Mouse (Mus musculus) skeletal muscle tissue, adult 2 months (tissue): ENCODE results near the gene Syde2.
A peak's percentile ranks its signal among the peaks of the same experiment; 100 is the strongest.
"Not testable (repeated sequence)": the region's sequence is repeated elsewhere in the genome, so short reads cannot be mapped to it uniquely, and the experiment has no call there.

Experiments used
- DNase-seq: peaks from one replicate; pipeline ENCODE4 v3.0.0-alpha.2; 2012; ENCODE audit warnings: low read depth, low spot score

Syde2 gene

DNA sequence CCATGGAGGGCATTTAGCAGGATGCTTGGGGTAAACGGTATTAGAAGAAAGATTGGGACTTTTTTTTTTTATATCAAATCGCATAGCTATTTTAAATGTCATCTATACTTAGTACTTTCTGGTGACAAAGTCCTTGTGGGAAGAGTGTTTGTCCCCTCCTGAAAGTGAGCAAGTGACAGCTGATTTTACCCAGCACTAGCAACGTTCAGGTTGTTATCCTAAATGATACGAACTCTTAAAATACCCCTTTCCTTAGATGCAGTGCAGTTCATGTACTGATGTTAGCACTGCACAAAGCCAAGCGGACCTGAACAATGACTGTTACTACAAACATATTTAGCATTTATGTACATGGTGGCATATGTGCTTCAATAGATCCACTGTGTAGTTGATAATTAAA is 20.9 kb upstream of the Syde2 start:
- no peak for DNase-seq

DNA sequence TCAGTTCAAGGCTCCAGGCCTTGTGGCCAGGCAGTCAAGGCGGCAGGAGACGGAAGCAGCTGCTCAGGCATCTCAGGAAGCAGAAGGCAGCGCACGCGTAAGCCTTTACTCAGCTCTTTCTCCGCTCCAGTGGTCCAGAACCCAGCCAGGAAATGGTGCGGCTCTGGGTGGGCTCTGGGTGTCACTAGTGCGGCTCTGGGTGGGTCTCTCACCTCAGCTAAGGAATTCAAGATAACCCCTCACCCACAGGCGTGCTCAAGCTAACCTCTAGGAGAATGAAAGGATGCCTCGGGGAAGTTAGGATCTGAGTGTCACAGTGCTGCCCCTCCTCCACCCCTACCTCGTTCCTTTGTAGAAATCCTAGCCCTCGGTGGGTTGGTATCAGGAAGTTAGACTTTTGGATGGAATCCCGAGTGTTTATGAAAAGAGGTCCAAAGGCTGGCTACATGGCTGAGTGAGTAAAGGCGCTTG is 18.6 kb upstream of the Syde2 start:
- DNase-seq: no peak

DNA sequence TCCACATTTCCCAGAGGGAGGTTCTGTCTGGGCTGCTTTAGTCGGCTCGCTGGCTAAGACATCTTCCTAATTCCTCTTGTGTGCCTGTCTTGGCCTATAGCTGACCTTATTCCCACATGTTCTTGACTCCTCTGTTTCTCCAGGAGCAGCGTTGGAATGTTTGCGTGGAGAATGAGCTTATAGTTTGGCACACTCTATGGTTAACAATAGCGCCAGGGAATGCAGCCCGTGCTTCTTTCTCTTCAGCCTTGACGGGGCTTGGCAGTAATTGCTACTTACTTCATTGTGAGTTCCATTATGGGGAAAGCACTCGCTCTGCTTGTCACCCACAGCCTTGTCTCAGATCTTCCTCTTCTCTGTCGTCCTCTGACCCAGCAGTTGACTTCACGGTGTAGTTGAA is 16.2 kb upstream of the Syde2 start:
- no peak for DNase-seq

DNA sequence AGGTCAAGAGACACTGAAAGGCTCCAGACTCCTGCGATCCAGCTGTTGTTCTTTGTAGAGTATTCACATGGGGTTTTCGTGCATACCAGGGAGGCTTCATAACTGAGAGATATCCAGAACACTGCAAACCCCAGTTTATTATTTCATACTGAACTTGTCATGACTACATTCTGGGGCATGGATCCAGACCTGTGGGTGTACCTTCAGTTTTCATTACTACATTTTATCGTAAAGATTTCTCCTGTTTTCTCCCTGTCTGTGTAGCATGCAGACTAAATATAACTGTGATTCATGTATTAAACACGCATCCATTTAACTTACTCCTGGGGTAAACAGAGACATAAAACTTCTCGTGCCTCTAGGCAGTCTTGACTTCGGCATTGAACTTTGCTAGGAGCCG is 12.7 kb upstream of the Syde2 start:
- DNase-seq: no peak

DNA sequence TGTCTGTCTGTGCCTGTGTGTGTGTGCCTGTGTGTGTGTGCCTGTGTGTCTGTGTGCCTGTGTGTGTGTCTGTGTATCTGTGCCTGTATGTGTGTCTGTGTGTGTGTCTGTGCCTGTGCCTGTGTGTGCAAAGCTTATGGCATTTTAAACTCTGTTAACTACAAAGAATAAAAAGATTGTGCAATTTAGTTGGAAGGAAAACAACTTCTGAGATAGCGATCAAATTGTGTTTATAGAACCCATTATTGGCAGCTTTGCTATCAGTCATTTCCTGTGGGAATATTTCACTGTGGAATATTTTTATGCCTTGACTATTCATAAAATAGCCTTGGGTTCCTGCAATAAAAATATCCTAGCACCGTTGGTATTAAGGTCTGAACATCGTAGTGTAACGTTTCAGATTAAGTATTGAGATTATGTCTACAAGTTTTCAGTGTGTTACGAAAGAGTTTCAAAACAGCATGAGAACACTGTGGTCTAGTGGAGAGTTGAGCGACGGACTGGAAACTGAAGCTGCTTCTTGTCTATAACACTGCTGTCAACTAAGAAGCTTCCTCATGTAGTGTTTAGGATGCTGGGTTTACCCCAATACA is 2.2 kb upstream of the Syde2 start:
- DNase-seq: no peak

DNA sequence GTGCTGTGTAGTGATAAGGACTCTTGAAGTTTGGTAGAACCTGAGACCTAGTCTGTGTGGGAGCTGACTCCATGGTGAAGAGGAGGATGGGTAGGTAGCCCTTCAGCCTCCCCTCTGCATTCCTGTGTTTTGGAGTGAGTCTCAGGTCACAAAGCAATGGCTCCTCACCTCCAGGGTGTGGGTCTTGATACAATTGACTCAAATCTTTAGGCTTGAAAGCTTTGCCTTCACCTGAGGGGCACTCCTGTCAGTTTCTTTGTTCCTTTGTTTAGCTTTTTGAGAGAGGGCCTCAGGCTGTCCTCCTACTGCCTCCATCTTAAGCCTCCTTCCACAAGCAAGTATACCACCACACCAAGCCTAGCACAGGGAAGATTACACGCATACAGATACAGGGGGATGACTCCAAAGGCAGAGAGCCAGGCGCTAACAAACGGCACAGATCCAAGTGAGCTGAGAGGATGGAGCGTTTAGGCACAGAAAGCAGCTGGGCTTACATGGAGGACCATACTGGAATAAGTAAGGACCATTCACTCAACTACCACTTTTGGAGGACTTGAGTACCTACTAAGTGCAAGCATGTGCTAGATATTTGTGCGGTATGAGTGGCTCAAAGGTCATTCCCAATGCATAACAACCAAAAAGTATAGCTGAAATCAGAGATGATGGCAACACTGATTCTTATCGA is 1.2 kb upstream of the Syde2 start:
- no peak for DNase-seq

DNA sequence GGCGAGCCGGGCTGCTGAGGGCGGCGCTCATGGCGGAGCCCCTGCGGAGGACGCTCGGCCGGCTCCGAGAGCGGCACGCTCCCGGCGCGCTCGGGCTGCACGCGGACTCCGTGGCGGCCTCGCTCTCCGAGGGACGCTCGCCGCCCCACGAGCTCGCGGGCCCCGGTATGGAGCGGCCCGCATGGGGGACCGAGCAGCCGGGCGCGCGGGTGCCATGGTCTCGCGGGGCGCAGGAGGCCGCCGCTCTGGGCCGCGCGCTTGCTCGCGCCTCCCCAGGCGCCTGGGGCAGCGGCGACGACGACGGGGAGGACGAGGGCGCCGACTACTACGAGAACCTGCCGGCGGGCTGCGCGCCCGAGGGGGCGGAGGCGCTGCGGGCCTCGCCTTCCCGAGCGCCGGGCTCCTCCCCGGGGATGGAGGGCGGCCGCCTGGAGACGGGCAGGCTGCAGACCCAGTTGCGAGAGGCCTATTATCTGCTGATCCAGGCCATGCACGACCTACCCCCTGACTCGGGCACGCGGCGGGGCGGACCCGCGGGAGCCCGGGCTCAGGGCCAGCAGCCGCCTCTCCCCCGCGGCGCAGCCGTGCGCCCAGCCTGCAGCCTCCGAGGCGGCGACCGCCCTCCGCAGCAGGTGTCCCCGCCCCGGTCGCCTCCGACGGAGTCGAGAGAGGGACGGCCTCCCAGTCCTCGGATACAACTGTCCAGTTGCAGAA is 457 bp downstream of the Syde2 start:
- peak; percentile 68 for DNase-seq

DNA sequence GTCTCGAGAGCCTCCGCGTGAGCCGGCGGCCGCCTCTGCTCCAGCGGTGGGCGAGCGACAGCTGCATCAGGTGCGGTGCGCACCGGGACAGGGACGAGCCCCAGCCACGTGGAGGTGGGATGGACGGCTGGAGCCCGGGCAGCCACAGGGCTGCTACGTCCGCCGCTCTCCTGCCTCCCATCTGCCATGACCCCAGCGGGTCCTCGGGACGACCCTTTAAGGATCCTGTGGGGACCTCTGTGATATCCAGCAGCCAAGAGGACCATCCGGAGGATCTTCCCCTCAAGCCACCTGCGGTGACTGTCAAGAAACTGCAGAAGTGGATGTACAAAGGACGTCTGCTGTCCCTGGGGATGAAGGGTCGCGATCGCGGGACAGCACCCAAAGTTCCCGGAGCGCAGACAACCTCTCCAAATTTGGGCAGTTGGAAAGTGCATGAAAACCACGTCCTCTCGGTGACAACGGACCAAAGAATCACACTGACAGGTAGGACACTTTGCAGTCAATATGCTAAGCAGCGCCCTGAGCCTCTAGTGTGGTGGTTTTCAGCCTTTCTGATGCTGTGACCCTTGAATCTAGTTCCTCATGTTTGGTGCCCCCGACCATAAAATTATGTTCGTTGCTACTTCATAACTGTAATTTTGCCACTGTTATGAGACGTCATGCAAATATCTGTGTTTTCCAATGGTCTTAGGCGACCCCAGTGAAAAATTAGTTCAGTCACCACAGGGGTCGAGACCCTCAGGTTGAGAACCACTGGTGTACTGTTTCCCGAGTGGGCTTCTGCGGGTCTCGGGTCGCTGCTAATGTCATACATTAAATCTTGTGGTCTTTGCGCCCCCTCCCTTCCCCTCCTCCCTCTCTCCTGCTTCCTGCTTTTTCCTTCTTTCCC is 1.3 kb downstream of the Syde2 start:
- DNase-seq: no peak

DNA sequence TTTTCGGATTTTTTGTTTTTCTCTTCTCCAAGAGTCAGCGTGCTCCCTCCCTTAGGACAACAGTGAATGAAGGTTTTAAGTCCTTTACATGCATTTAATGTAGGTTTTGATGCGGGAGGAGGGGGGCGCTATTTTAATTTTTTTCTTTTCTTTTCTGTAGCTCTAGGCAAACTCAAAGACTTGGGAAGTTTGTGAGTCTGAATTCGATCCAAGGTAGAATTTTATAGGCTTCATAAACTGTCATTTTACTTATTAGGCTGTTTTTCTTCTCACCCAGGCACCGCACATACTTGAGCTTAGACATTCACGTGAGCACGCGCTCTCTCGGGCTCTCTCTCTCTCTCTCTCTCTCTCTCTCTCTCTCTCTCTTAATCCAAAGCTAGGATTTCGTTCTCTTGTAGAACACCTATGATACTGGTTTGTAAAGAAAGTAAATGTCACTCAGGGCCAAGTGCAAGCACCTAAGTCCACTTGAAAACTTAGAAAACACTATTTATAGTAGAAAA is 2.0 kb downstream of the Syde2 start:
- no peak for DNase-seq

DNA sequence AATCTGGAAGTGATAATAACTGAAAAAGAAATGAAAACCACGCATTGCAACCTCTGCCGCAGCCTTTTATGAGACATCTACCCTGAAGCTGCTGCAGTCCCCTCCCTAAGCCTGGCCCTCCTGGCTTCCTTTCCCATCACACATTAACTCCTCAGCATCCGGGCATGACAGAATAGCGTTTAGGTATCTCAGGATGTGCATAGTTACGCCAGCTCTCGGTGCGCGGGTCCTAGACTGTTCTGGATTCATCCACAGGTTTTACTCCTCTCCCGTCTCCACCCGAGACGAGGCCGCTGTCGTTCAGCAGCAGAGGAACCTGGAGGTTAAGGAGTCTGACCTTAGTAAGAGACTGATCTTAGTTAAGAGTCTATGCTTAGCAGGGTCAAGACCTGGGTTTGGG is 3.5 kb downstream of the Syde2 start:
- no peak for DNase-seq

DNA sequence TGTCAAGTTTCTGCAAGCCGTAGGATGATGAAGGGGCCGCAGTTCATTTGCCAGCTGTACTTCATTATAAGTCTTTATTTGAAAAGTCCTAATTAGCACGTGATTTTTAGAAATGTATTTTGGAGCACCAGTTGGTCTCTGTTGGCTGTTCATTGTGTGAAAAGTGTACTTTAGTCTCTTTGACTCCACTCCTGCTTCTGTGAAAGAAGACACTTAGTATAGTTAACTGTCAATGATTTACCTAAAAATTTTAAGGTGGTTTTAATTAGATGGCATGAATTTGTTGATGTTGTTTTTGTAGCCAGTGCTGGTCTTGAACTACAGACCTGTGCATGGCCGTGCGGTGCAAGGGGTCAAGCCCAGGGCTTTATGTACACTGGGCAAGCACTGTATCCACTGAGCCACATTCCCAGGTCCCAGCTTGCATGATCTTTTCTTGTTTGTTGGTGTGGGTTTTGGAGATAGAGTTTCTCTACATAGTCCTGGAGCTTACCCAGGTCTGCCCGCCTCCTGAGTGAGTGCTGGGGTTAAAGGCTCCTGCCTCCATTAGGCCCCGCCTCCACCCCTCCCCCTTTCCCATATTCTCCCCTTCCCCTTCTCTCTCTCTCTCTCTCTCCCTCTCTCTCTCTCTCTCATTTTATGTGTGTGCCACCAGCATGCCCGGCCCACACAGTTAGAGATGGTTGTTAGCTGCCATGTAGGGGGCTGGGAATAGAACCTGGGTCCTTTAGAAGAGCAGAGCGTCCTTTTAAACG is 4.5 kb downstream of the Syde2 start:
- no peak for DNase-seq

DNA sequence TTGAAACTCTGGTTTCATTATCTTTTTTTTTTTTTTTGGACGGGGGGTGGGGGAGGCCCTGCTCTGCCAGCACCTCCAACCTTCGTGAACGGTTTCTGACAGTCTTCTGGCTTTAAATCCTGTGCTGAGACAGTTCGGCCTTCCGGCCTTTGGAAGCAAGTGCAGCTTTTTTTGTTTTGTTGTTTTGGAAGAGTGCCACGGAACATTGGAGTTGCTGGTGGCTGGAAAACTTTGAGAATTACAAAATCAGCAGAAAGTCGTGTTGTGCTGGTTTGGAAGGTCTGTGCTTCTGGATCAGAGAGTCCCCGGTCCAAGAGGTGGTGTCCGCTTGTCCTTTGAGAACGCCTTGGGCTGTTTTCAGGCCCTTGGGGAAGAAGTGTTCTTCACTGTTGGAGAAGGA is 5.1 kb downstream of the Syde2 start:
- peak; percentile 80 for DNase-seq

DNA sequence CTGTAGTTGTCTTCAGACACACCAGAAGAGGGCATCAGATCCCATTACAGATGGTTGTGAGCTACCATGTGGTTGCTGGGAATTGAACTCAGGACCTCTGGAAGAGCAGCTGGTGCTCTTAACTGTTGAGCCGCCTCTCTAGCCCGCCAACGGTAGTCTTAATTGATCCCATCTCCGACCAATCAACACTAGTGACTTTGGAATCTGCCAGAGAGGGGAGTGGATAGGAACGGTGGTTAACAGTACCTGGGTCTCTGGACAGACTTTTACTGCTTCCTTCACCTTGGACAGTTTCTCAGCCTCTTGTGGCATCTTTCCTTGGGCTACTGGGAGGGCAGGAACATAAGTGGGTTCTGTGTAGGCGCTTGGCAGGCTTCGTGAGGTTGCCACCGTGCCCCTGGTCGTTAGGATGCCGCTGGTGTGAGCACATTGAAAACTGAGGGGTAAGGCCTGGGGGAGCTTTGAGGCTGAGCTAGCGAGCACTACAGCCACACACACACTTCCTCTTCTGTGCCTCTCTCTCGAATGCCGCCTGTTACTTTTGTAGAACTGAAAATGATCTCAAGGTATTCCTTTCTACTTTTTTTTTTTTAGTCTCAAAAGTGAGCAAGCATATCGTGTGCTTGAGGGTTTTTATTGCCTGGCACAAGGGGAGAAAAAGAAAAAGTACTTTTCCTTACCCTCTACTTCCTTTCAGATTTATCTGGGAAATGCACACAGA is 6.0 kb downstream of the Syde2 start:
- DNase-seq: no peak

DNA sequence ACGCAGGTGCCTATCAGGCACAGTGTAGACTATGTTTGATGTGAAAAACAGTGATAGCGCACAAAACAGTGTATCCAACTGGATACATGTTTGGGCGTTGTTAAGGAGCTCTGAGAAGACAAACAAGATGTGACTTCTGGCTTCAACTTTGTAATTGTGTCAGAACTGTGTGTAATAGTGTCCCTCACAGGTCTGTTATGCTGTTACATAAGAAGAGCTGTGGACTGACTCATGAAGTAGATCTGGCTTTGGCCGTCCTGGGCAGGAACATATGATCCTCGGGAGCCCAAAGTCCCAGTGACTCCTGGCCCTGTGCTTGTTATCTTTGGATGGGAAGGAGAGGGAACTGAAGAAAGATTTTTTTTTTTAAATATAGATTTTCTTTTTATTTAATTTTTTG is 7.8 kb downstream of the Syde2 start:
- peak; percentile 76 for DNase-seq

DNA sequence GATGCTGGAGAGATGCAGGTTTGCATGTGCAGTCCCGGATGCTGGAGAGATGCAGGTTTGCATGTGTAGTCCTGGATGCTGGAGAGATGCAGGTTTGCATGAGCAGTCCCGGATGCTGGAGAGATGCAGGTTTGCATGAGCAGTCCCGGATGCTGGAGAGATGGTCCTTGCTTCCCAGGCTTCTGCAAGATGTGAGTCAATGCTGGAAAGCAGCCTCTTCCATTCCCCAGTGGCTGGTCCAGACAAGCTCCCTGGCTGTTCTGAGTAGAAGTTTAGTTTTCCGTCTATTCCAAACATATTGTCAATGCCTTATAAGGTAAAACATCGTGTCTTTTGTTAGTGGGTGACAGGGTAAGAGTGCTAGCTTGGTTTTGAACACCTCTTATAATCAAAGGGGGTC is 8.9 kb downstream of the Syde2 start:
- not testable (repeated sequence) for DNase-seq

DNA sequence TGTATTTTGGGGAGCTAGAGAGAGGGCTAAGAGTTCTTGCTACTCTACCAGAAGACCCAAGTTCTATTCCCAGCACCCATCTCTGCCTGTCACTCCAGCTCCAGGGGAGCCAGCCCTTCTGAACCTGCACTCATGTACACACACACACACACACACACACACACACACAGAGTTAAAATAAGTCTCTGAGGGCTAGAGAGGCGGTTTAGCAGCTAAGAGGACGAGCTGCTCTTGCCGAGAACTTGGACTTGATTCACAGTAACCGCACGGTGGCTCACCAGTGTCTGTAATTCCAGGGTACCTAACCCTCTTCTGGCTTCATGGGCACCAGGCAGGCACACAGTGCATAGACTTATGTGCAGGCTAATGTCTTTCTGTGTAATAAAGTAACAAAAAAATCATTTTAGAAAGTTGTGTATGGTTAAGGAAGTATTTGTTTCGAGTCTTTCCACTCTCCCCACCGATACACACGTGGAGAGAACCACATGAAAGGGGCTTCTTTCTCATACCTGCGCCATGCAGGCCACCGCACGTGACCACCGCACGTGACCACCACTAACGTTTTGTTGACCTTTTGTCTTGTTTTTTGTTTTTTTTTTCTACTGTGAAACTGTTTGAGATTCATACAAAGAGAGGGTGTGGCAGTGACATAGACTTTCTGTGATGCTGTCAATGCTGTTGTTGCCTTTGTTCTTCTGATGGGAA is 16.8 kb downstream of the Syde2 start:
- no peak for DNase-seq

DNA sequence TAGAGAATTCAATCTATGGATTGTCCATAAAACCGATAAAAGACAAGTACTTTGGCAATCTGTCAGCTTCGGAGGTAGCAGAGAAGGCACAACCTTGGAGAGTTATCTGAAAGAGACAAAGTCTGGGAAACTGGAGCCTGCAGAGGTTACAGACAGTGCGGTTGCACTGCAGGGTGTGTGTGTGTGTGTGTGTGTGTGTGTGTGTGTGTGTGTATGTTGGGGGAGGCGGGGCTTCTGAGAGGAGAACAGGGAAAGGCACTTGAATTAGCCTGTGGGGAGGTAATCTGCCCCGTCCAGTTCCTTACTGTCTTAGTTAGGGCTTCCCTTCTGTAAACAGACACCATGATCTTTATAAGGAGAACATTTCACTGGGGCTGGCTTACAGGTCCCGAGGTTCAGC is 20.2 kb downstream of the Syde2 start:
- no peak for DNase-seq

DNA sequence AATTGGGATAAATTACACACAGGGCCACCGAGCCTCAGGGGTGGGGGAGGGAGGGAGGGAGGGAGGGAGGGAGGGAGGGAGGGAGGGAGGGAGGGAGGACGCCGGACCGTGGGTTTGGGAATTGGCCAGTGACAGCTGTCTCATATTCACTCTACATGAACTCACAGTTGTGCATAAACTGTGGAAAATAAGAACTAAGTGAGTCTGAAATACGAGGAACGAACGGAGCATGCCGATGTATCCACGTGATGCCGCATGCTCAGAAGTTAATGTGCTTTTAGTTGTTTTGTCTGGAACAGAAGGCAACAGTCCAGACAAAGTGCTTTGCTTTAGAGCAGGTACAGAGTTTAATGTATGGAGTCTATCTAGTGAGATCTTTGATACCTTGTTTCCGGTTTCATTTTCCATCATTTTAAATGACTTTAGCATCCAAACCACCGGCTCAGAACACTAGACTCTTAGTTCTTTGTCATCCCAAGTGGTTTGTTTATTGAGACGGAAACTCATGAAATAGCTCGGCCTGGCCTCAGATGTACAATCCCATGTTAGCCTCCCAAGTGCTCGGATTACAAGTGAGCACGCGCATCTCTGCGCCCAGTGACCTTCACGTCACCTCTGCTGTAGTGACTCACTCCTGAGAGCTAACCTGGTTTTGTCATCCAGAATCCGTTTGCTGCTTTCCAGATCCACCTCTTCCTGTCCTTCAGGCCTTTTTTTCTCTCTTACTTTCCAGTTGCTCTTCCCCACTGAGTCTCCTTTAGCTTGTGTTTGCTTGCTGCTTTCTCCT is 22.4 kb downstream of the Syde2 start:
- DNase-seq: peak; percentile 57

DNA sequence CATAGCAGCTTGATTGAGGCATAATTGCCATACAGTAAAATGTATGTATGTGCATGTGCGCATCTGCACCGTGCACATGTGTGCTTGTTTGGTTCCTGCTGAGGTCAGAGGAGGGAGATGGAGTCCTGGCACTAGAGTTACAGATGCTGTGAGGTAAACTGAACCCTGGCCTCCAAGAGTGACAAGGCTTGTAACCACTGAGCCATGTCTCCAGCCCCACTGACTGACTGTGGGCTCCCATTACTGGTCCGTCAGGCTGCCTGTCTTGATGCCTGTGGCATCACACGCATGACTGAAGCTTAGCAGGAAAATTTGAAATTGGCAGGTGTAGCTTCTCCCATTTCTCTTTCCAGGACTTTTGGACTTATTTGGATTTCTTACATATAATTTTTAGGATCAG is 23.1 kb downstream of the Syde2 start:
- no peak for DNase-seq
